ENCODE assay signal across 16 mouse cellular contexts in genomic region chr8:90414021-90414420, GRCm38 (mm10).
DNase-seq lines count a peak whose midpoint lies in the region; ATAC-seq and TF ChIP-seq lines count a peak whose summit lies in the region.
"Had no signal": no experiment of that assay in that cellular context is flagged by ENCODE, and none has a peak within 500 bp of the region (broad histone marks: within the 10 kb centered on the region; RNA-seq: fewer than 3 reads in every experiment).

No protein-coding gene starts in this region.

- DNase-seq in cerebellum, adult 11 months: peak; percentile 18
- peak; percentile 80 for DNase-seq in hindbrain, postnatal 0 days (ENCODE audit: low spot score)
- no peak for DNase-seq in hindbrain, embryonic 10.5 days (ENCODE audit: low spot score)
- peak; percentile 91 for DNase-seq in brain, embryonic 14.5 days (ENCODE audit: low read depth)
- peak; percentile 90 to 92 for DNase-seq in cerebellum, postnatal 10 days
- DNase-seq in adrenal gland, postnatal 10 days: no peak
- DNase-seq: gastrocnemius, postnatal 14 days; kidney, adult 2 months; kidney, postnatal 36 days; layer of hippocampus, adult 9-11 months; thymus, postnatal 4 days had no signal

- no peaks in the 10 kb centered on the region for H3K4me1 ChIP-seq in hindbrain, postnatal 0 days (ENCODE audit: insufficient read depth, low read length)
- H3K4me1 ChIP-seq in hindbrain, embryonic 10.5 days (replicated peaks): no peaks in the 10 kb centered on the region
- H3K4me1 ChIP-seq: liver, embryonic 15.5 days; neural tube, embryonic 12.5 days had no signal

- no peaks in the 10 kb centered on the region for H3K9me3 ChIP-seq in hindbrain, postnatal 0 days (ENCODE audit: low read length)
- no peaks in the 10 kb centered on the region for H3K9me3 ChIP-seq in hindbrain, embryonic 10.5 days
- H3K9me3 ChIP-seq: liver, embryonic 15.5 days; neural tube, embryonic 12.5 days had no signal

- H3K4me2 ChIP-seq in hindbrain, postnatal 0 days (ENCODE audit: low read depth, low read length): no peak overlapping the region
- H3K4me2 ChIP-seq: liver, embryonic 15.5 days; neural tube, embryonic 12.5 days had no signal

- H3K36me3 ChIP-seq in hindbrain, postnatal 0 days (ENCODE audit: insufficient read depth, low read length): no peaks in the 10 kb centered on the region
- no peaks in the 10 kb centered on the region for H3K36me3 ChIP-seq in hindbrain, embryonic 10.5 days
- H3K36me3 ChIP-seq: liver, embryonic 15.5 days; neural tube, embryonic 12.5 days had no signal

- H3K9ac ChIP-seq in hindbrain, postnatal 0 days (replicated peaks; ENCODE audit: low read length): no peak overlapping the region
- H3K9ac ChIP-seq: liver, embryonic 15.5 days; neural tube, embryonic 12.5 days had no signal

- no peak for TF ChIP-seq CTCF in hindbrain, postnatal 0 days (IDR thresholded peaks at IDR 0.05; ENCODE audit: low read depth)
- TF ChIP-seq CTCF in brain, embryonic 14.5 days (IDR thresholded peaks at IDR 0.05; ENCODE audit: borderline replicate concordance, extremely low read depth, insufficient read depth, insufficient read length): no peak

- TF ChIP-seq POLR2A in brain, embryonic 14.5 days (IDR thresholded peaks at IDR 0.05; ENCODE audit: borderline replicate concordance, extremely low read depth, insufficient read depth, insufficient read length, poor library complexity, severe bottlenecking): no peak

- 44% methylated on average over 2 of the region's 2 CpGs for WGBS in hindbrain, postnatal 0 days
- 87% methylated on average over 2 of the region's 2 CpGs for WGBS in hindbrain, embryonic 10.5 days

- no peaks in the 10 kb centered on the region for H3K27me3 ChIP-seq in hindbrain, postnatal 0 days (ENCODE audit: insufficient read depth, low read length)
- no peaks in the 10 kb centered on the region for H3K27me3 ChIP-seq in hindbrain, embryonic 10.5 days (ENCODE audit: insufficient read depth, poor library complexity, severe bottlenecking)
- H3K27me3 ChIP-seq: liver, embryonic 15.5 days; neural tube, embryonic 12.5 days had no signal

- no peak overlapping the region for H3K4me3 ChIP-seq in hindbrain, postnatal 0 days (ENCODE audit: low read length)
- H3K4me3 ChIP-seq in hindbrain, embryonic 10.5 days: no peak overlapping the region
- H3K4me3 ChIP-seq: liver, embryonic 15.5 days; neural tube, embryonic 12.5 days had no signal

- no peak for ATAC-seq in cerebellum, adult (ENCODE audit: insufficient number of reproducible peaks, low FRiP score, low TSS enrichment)
- ATAC-seq in hindbrain, postnatal 0 days: peak; percentile 53; the same call in 1 of the 2 replicates
- no peak for ATAC-seq in granulocyte monocyte progenitor cell, adult 5-6 weeks (replicated peaks; ENCODE audit: poor library complexity, severe bottlenecking)
- ATAC-seq: lung, postnatal 0 days had no signal

- no peak overlapping the region for H3K27ac ChIP-seq in hindbrain, postnatal 0 days
- H3K27ac ChIP-seq in hindbrain, embryonic 10.5 days: no peak overlapping the region
- H3K27ac ChIP-seq: liver, embryonic 15.5 days; neural tube, embryonic 12.5 days had no signal

Comparison
In these comparisons a context has a peak if more than half of its experiments do, and no peak if none do; other contexts are left out.
1. DNase-seq: peak in cerebellum, adult 11 months (single experiment), hindbrain, postnatal 0 days (single experiment), brain, embryonic 14.5 days (single experiment) and cerebellum, postnatal 10 days (2 of 2); none in hindbrain, embryonic 10.5 days (single experiment) and adrenal gland, postnatal 10 days (single experiment).